Mouse (Mus musculus) midbrain, embryonic 14.5 days (tissue): ENCODE measurements at regions not wholly inside any gene's neighbourhood (a gene's known extent, or its start where the extent isn't known, plus 50 kb on each side); places are given as distances from the start of the nearest gene placed in this dataset.

ENCODE experiments used
- ATAC-seq: fragments of 200-750 bp; cut with Nextera tagmentation; 2 replicates; pipeline ENCODE4 v1.8.0; 2017; ENCODE audit warnings: moderate number of reproducible peaks, moderate library complexity; ENCODE audit not compliant: low FRiP score, low TSS enrichment
- DNase-seq: peaks from one replicate; pipeline ENCODE4 v3.0.0-alpha.2; 2015
- H3K27ac ChIP-seq: fragments of 300-500 bp; sonication (generic); replicated peaks from 2 replicates; pipeline ENCODE4 v1.5.1; 2014; ENCODE audit warnings: mild to moderate bottlenecking, low read depth, low read length, moderate library complexity
- H3K27me3 ChIP-seq: fragments of 300-500 bp; sonication (generic); 2 replicates; pipeline ENCODE4 v1.6.1; 2014; ENCODE audit warnings: low read length, control low read depth, mixed read lengths; ENCODE audit not compliant: control insufficient read depth, insufficient read depth
- H3K36me3 ChIP-seq: fragments of 300-500 bp; sonication (generic); 2 replicates; pipeline ENCODE4 v1.6.1; 2014; ENCODE audit warnings: low read length, control low read depth; ENCODE audit not compliant: control insufficient read depth, insufficient read depth
- H3K4me1 ChIP-seq: fragments of 300-500 bp; sonication (generic); 2 replicates; pipeline ENCODE4 v1.6.1; 2014; ENCODE audit warnings: mild to moderate bottlenecking, antibody characterized with exemption, low read length, control low read depth; ENCODE audit not compliant: control insufficient read depth, insufficient read depth
- H3K4me2 ChIP-seq: fragments of 300-500 bp; sonication (generic); 2 replicates; pipeline ENCODE4 v1.6.1; 2014; ENCODE audit warnings: mild to moderate bottlenecking, low read length, moderate library complexity
- H3K4me3 ChIP-seq: fragments of 300-500 bp; sonication (generic); replicated peaks from 2 replicates; pipeline ENCODE4 v1.5.1; 2014; ENCODE audit warnings: low read depth, low read length
- H3K9ac ChIP-seq: fragments of 300-500 bp; sonication (generic); replicated peaks from 2 replicates; pipeline ENCODE4 v1.6.1; 2014; ENCODE audit warnings: mild to moderate bottlenecking, low read length, moderate library complexity
- H3K9me3 ChIP-seq: fragments of 300-500 bp; sonication (generic); 2 replicates; pipeline ENCODE4 v1.6.1; 2016; ENCODE audit warnings: low read length, control low read depth, mixed read lengths; ENCODE audit not compliant: control insufficient read depth
- WGBS: fragments of 180-500 bp; shearing (Covaris S2); extraction: QIAGEN DNeasy Blood & Tissue Kit; methylation state at CpG from one replicate; pipeline ENCODE4 v1.1.7; 2014; 5-methylcytosine and 5-hydroxymethylcytosine counted together

DNA sequence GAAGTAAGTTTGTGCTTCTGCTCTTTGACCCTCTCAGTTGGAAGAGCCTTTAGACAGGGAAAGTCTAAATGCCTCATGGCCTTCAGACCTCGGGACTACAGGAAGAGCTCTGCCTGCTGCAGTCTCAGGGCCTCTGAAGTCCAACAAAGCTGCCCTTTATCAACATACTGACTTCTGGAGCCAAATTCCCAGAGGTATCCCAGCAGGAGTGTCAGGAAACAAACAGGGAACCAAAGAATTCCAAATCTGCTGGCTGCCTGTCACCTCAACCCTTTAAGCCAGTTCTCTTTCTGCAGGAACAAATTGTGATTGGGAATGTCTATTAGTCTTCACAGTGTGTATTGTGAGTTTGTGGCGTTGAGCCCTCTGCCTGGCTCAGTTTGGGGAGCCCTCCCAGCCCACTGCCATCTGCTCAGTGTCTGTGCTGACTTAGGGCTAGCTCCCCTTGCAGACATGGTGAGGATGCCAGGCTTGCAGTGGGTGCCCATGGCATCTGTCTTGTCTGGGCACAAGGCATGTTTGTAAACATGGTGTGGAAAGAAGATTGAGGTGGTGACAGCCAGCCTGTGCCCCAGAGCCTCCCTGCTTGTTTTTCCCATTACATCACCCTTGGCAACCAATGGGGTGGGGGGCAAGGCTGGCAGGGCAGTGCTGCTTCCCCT is 185.3 kb downstream of the Ankrd50 start:
- ATAC-seq (peak; percentile 40; the same call in 1 of the 2 replicates), DNase-seq (peak; percentile 40)
- Histone ChIP-seq H3K9ac (no peak overlapping the region), H3K9me3 (0 out of 2 replicates have a peak, but pooled peaks cover 2% of the 10 kb centered on the region), H3K36me3 (no peaks in the 10 kb centered on the region), H3K27ac (no peak overlapping the region), H3K4me1 (no peaks in the 10 kb centered on the region), H3K27me3 (no peaks in the 10 kb centered on the region), H3K4me3 (no peak overlapping the region), H3K4me2 (no peak overlapping the region)
- WGBS: 26% methylated on average over 2 of the region's 2 CpGs

DNA sequence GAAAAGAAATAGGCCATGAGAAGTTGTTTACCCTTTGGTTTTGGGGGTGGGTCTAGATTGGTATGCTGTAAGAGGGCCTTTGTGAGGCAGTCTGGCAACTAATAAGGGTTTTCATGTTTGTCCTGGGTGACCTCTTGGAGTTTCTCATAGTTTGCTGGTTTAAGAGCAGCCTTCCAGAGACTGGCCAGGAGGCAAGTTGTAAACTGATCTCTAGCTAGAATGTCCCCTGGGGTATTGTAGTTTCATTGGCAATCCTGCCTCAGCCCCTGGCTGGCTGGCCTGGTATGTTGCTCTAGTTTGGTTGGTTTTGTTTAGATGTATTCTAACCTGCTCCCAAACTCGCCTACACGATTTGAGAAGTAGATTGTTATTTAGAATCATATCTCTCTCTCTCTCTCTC is 187.1 kb downstream of the Ankrd50 start:
- Histone ChIP-seq H3K9me3 (no peaks in the 10 kb centered on the region), H3K36me3 (no peaks in the 10 kb centered on the region), H3K4me2 (no peak overlapping the region), H3K27me3 (no peaks in the 10 kb centered on the region), H3K9ac (no peak overlapping the region), H3K27ac (no peak overlapping the region), H3K4me3 (no peak overlapping the region), H3K4me1 (no peaks in the 10 kb centered on the region)
- ATAC-seq (no peak), DNase-seq (no peak)
- WGBS: 93% methylated on average over 2 of the region's 2 CpGs

DNA sequence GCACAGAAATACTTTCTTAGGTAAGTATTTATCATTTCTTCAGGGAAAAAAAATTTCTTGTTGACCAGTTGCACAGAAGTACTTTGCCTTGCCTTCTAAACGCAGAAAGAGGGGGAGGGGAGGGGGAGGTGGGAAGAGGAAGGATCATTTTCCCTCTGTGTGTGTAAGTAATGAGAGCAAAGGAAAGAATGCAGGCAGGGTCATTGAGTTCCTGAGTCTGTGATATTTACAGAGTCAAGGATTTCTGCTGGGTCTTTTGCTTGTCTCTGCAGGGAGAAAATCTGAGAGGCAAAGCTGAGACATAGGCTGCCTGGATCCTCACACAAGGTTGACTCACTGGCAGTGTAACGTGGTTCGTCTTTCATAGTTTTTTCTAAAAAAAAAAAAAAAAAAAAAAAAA is 195.6 kb downstream of the Ankrd50 start:
- Histone ChIP-seq H3K27me3 (no peaks in the 10 kb centered on the region), H3K36me3 (no peaks in the 10 kb centered on the region), H3K4me3 (no peak overlapping the region), H3K9ac (no peak overlapping the region), H3K4me2 (no peak overlapping the region), H3K9me3 (no peaks in the 10 kb centered on the region), H3K27ac (no peak overlapping the region), H3K4me1 (0 out of 2 replicates have a peak, but pooled peaks cover under 1% of the 10 kb centered on the region)
- ATAC-seq (no peak), DNase-seq (peak; percentile 20)
- 55% methylated on average over 3 of the region's 3 CpGs for WGBS

DNA sequence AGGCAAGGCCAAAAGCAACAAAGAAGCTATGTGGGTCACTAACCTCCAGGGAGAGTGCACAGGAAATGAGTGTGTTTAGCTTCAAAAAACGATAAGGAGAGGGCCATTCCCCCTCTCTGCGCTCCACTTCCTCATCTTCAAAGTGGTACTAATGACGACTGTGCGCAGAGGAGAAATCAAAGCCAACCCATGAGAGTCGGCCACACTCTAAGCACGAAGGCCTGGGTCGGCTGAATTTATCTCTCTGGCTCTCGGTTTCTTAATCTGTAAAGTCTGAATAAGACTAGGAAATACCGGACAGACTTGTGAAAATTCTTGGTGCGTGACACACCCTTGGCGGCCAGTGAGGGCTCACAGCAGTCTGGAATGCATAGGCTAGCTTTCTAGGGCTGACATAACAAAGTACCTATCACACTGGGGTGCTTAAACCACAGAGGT is 200.9 kb downstream of the Ankrd50 start:
- 51% methylated on average over 11 of the region's 11 CpGs for WGBS
- no peak for ATAC-seq
- DNase-seq: no peak
- no peak overlapping the region for H3K27ac ChIP-seq
- H3K4me2 ChIP-seq: no peak overlapping the region
- no peak overlapping the region for H3K4me3 ChIP-seq
- H3K9me3 ChIP-seq: no peaks in the 10 kb centered on the region
- 0 out of 2 replicates have a peak, but pooled peaks cover 3% of the 10 kb centered on the region for H3K4me1 ChIP-seq
- H3K9ac ChIP-seq: no peak overlapping the region
- no peaks in the 10 kb centered on the region for H3K27me3 ChIP-seq
- H3K36me3 ChIP-seq: no peaks in the 10 kb centered on the region

DNA sequence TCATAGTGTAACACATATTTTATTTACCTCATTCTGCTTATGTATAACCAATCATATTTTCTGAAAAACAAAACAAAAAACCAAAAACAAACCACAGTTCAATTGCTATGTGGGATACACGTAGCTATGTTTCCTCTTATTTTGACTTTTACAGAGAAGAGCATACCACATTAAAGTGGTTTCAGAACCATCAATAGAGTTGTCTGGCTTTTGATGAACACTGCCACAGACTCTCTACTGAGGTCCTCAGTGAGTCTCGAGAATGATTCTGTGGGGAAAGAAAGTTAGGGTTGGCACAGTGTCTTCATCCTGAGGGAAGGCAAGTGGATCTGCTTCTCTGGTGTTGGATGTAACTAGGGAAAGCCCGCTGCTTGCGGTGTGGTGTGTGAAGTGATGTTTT is 201.8 kb downstream of the Ankrd50 start:
- H3K27ac ChIP-seq: no peak overlapping the region
- ATAC-seq (no peak), DNase-seq (no peak)
- H3K9ac ChIP-seq: no peak overlapping the region
- no peaks in the 10 kb centered on the region for H3K36me3 ChIP-seq
- H3K4me2 ChIP-seq: no peak overlapping the region
- 93% methylated on average over 4 of the region's 4 CpGs for WGBS
- 0 out of 2 replicates have a peak, but pooled peaks cover 3% of the 10 kb centered on the region for H3K4me1 ChIP-seq
- H3K27me3 ChIP-seq: no peaks in the 10 kb centered on the region
- no peaks in the 10 kb centered on the region for H3K9me3 ChIP-seq
- H3K4me3 ChIP-seq: no peak overlapping the region

DNA sequence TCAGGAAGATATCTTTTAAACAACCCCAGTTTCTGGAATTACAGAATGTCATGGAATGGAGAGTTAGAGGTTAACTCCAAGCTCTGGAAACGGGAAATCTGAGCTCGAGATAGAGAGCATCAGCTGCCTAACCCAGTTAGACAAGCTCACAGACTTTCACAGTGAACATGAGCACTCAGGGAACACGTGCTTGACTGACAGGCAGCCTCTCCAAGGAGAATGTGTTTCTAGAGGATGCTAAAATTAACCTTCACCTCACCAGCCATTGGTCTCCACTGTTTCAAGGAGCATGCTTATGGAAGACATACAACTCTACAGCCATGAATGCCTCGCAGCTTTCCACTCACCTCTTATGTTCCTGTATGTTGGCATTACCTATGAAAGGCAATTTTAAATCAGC is 203.0 kb downstream of the Ankrd50 start:
- Histone ChIP-seq H3K9me3 (no peaks in the 10 kb centered on the region), H3K4me3 (no peak overlapping the region), H3K4me1 (0 out of 2 replicates have a peak, but pooled peaks cover 3% of the 10 kb centered on the region), H3K36me3 (no peaks in the 10 kb centered on the region), H3K4me2 (no peak overlapping the region), H3K27me3 (no peaks in the 10 kb centered on the region), H3K9ac (no peak overlapping the region), H3K27ac (no peak overlapping the region)
- no peak for ATAC-seq
- no peak for DNase-seq
- WGBS: 67% methylated on average over 4 of the region's 4 CpGs

DNA sequence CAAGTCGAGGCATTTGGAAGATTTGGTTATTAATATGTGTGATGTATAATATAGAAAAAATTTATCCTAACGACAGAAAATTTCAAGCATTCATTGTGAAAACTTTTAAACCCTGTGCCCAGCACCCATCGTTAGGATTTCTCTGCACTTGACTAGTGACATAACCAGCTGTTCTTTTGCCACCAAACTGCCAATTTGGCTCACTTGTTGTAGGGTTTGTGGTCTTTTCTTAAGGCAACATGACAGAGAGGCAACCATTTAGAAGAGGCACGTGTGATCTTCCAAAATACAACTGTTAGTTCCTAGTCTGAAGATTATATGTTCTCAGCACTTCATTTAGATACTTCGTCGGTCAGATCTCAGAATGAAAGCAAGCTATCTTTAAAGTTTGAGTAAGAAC is 203.8 kb downstream of the Ankrd50 start:
- H3K36me3 ChIP-seq: no peaks in the 10 kb centered on the region
- H3K4me1 ChIP-seq: 0 out of 2 replicates have a peak, but pooled peaks cover 3% of the 10 kb centered on the region
- no peaks in the 10 kb centered on the region for H3K27me3 ChIP-seq
- H3K4me2 ChIP-seq: no peak overlapping the region
- DNase-seq (no peak), ATAC-seq (no peak)
- H3K9ac ChIP-seq: no peak overlapping the region
- no peak overlapping the region for H3K4me3 ChIP-seq
- H3K27ac ChIP-seq: no peak overlapping the region
- 85% methylated on average over 6 of the region's 6 CpGs for WGBS
- no peaks in the 10 kb centered on the region for H3K9me3 ChIP-seq

DNA sequence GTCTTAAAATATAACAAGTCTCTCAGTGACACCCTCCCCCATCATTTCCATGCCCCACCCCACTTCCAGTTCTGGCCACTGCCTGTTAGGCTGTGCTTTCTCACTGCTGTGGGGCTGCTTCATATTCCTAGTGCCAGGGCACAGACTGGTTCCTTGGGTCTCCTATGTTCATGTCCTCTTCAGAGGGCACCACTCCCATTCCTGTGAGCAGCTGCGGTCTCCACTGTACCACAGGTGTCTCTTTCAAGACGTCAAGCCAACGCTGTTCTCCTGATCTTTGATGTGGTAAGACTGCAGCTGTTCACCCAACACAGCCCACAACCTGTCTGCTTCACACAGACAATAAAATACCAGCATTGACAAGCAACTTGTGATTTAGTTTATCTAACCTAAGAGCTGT is 204.5 kb downstream of the Ankrd50 start:
- Histone ChIP-seq H3K4me2 (no peak overlapping the region), H3K9me3 (no peaks in the 10 kb centered on the region), H3K36me3 (no peaks in the 10 kb centered on the region), H3K4me3 (no peak overlapping the region), H3K4me1 (0 out of 2 replicates have a peak, but pooled peaks cover 5% of the 10 kb centered on the region), H3K27ac (no peak overlapping the region), H3K9ac (no peak overlapping the region), H3K27me3 (no peaks in the 10 kb centered on the region)
- WGBS: 85% methylated on average over 3 of the region's 3 CpGs
- ATAC-seq (no peak), DNase-seq (no peak)

DNA sequence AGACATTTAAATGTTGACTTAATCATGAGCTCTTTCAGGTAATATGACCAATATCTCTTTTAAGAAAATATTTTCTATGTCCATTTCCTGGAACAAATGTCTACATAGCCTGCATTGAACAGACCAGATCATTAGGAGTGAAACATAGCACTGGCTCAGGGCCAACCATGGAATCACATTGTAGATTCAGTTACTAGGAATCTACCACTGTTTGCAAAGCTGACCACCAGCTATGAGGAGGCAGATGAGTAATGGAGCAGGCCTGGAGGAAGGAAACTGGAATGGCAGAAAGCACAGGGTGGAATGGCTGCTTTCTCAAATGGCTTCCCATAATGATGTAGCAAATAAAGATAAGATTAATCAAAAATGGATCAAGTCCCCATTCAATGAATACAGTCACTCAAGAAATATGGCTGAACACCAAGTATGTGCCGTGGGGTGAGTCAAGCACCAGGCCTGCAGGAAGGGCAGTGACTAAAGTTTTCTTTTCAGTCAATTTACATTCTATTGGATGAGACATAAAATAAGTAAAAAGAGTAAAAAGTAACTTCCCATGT is 207.6 kb downstream of the Ankrd50 start:
- Histone ChIP-seq H3K27me3 (no peaks in the 10 kb centered on the region), H3K27ac (no peak overlapping the region), H3K4me3 (no peak overlapping the region), H3K4me2 (no peak overlapping the region), H3K36me3 (no peaks in the 10 kb centered on the region), H3K9ac (no peak overlapping the region), H3K4me1 (0 out of 2 replicates have a peak, but pooled peaks cover 4% of the 10 kb centered on the region), H3K9me3 (no peaks in the 10 kb centered on the region)
- ATAC-seq (no peak), DNase-seq (no peak)
- WGBS: 92% methylated on average over 1 of the region's 1 CpGs
